Mouse (Mus musculus) natural killer cell, adult 2 months (primary cell): ENCODE data around the gene Ccdc33.

Experiments used
- DNase-seq, 2 experiments: peaks; one replicate each; pipeline ENCODE4 v3.0.0; 2022; ENCODE audit warnings: low spot score in 2 of 2

Ccdc33 gene

GRCm38 (mm10) chr9:58048621-58049020 lies 70.0 kb downstream of the Ccdc33 start:
- DNase-seq, result no peak

- no peak for DNase-seq
Measured at GRCm38 (mm10) chr9:58047061-58047460, 71.6 kb downstream of the Ccdc33 start.

- DNase-seq, result no peak
Measured at GRCm38 (mm10) chr9:58045646-58046045, 73.0 kb downstream of the Ccdc33 start.

- no peak for DNase-seq
Measured at GRCm38 (mm10) chr9:58044828-58045227, 73.8 kb downstream of the Ccdc33 start.

DNA sequence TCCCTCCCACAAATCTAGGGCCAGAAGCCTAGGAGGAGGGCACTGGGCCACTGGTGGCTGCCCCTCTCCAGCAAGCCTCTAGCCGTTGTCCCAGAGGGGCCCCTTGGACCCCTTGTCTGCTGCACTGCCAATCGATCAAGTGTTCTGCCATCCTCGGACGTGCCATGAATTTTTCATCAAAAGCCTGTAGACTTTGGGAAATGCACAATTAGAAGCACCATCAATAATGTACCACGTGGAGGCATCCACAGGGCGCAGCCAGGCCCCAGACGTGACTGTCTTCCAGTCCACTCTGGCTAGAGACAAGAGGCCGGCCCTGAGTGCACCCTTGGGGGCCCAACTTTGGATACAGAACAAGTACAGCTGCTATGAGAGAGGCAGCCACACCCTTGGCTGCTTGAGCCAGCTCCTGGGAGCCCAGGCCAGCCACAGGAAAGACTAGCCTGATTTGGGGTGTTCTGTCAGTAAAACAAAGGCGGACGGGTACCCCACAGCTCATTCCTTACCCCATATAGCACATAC lies 75.1 kb downstream of the Ccdc33 start:
- DNase-seq, result no peak

DNA sequence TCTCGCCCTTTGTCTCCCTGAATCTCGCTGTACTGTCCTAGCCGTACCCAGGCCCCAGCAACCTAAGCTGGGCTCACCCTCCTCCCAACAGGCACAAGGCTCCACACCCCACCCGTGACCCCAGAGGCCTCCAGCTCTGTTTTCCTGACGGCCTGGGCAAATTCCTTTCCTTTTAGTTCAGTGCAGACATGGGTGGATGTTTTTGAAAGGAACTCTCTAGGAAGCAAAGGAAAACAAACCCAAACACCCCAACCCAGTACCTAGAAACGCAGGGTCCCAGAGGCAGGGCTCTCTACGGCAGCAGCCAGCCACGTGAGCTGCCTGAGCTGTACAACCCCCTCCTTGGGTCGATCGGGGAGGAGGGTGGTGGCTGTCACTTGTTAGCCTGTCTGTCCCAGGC lies 76.2 kb downstream of the Ccdc33 start:
- no peak for DNase-seq

- DNase-seq, result no peak
Measured at GRCm38 (mm10) chr9:58040977-58041376, 77.6 kb downstream of the Ccdc33 start.

GRCm38 (mm10) chr9:58038500-58039168 lies 80.0 kb downstream of the Ccdc33 start:
- DNase-seq, result peak; percentile 15 to 53

GRCm38 (mm10) chr9:58036961-58037360 lies 81.7 kb downstream of the Ccdc33 start:
- DNase-seq, result no peak

DNA sequence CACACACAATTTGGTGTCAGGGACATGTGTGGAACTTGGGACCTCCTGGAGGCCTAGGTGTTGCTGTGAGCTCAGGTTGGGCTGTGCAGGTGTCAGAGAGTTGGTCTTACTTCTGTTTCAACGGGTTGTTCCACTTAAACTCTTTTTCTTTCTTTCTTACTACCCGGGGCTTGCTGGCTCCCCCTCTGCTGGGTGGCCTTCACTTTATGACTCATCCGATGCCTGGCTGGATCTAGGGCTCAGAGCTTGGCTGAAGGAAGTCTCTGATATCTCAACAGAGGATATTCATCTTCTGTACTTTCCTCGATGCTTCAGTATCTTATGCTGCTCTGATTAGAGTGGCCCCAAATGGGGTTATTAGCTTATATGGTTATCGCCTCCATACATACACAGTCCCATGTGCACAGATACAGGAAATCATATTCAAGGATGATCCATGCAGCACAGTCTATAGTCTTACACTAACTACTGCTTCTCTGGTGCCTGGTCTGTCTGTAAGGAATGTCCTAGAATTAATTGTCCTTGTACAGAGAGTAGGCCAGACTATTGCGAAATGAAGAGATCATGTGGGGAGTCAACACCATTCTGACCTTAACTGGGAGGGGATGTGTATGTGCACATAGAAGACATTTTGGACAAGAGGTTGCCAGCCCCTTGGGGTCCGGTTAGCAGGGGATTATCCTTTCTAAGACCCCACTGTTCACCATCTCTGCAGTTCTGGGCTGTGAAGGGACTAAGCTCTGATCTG lies 82.5 kb downstream of the Ccdc33 start:
- no peak for DNase-seq

GRCm38 (mm10) chr9:58035519-58035918 lies 83.1 kb downstream of the Ccdc33 start:
- DNase-seq, result no peak

DNA sequence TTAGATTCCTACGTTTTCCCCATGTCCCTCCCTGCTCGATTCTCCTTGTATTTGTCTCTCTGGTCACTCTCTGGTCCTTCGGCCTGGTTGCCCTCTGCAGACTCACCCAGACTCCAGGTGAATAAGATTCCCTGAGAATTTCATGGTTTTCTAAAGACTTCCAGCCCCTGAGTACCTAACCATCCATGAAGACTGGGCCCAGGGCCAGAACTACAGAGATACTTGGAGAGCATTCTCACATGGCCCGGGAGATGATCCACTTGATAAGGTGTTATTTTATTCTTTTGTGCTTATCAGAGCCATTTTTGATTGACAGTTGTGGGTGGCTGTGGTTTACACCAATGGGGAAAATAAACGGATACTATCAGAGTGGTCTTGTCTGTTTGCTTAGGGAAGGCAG lies 86.7 kb downstream of the Ccdc33 start:
- no peak for DNase-seq

DNA sequence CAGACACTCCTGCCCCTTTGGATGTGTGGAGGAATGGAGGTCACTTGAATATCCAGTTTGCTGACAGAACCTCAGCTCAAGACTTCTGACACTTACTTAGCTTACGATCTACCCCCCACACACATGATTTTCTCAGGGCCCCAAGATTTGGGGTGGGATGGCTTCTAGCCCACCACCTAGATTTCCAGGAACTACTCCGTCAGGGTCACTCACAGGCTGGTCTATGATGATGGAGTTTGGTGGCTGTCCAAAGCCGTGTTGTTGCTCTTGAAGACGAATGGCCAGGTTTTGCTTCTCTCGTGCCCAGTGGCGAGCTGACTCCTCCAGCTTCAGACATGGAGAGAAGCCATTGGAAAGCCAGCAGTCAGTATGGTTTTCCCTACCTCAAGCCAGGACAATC lies 89.0 kb downstream of the Ccdc33 start:
- DNase-seq, result no peak

GRCm38 (mm10) chr9:58028841-58029240 lies 89.8 kb downstream of the Ccdc33 start:
- no peak for DNase-seq

DNA sequence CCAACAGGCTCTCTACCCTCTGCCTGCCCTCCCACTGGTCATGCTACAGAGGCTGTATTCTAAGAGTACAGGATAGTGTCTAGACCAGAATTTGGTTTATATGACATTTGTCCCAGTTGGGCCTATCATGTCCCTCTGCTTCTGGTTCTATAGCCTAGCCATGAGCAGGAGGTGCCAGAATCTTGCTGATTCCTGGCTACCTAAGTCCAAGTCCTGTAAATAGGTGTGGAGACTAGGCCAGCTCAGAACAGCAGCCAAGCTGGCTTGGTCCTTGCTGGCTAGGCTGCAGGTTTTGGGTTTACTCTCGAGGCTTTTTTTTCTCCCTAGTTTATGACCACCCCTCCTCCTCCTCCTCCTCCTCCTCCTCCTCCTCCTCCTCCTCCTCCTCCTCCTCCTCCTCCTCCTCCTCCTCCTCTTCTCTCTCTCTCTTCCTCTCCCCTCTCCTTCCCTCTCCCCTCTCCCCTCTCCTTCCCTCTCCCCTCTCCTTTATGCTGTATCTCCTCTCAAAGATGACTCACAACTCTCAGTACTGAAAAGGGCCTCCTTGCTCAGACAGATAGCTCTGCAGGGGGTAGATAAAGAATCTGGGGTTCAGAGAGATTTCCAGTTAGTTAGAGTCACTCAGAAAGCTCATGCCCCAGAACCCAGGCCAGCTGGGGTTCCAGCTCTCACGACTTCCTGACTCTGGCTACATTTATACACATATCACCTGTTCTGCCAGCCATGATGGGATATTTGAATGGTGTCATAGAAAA lies 91.0 kb downstream of the Ccdc33 start:
- DNase-seq, result no peak

- no peak for DNase-seq
Measured at GRCm38 (mm10) chr9:58025995-58026394, 92.6 kb downstream of the Ccdc33 start.

DNA sequence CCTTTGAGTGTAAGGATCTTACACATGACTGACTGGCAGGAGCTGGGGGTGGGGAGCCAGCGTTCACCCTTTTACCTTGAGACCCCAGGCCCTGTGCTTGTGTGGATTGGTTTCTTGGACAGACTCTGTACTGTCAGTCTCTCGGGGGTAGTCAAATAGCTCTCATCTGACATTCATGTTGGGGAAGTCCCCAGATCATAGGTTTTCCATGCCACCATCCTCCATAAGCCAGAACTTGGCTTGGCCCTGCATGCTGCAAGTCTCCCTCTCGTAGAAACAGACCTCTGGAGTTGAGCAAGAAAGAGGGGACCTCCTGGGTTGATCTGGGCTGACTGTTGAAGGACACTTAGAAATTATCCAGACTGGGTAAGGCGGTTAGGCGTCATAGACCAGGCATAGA lies 100.2 kb downstream of the Ccdc33 start:
- DNase-seq, result no peak

DNA sequence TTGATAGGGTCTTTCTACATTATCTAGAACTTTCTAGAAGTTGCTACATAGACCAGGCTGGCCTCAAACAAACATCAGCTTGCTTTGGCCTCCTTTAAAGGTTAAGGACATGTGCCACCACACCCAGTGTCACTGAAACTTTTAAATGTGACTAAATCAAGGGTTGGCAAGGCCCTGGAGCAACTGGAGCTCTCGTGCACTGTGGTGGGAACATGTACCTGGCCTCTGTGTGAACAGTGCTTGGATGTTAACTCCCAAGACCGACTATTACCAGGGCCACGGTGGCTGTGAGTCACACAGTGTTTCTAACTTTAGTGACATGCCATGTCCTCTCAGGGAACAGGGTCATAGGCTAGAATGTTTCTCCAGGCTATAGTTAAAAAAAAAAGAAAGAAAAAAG lies 101.7 kb downstream of the Ccdc33 start:
- no peak for DNase-seq

DNA sequence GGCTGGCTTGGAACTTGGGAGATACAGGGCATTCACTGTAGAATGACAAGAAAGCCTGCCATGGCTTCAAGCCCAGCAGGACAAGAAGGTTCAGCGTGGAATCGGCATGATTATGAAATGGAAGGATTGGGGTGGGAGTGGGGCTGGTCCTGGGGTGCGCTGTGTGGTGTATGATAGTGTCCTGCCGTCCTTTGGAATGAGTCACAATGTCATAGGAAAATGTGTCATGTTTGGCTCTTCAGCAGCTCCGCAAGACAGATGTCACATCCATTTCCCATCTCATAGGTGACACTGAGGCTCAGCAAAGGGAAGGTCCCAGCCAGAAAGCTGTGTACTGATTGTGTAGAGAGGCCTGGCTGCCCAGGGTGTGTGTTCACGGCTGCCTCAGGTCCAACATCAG lies 102.8 kb downstream of the Ccdc33 start:
- no peak for DNase-seq

DNA sequence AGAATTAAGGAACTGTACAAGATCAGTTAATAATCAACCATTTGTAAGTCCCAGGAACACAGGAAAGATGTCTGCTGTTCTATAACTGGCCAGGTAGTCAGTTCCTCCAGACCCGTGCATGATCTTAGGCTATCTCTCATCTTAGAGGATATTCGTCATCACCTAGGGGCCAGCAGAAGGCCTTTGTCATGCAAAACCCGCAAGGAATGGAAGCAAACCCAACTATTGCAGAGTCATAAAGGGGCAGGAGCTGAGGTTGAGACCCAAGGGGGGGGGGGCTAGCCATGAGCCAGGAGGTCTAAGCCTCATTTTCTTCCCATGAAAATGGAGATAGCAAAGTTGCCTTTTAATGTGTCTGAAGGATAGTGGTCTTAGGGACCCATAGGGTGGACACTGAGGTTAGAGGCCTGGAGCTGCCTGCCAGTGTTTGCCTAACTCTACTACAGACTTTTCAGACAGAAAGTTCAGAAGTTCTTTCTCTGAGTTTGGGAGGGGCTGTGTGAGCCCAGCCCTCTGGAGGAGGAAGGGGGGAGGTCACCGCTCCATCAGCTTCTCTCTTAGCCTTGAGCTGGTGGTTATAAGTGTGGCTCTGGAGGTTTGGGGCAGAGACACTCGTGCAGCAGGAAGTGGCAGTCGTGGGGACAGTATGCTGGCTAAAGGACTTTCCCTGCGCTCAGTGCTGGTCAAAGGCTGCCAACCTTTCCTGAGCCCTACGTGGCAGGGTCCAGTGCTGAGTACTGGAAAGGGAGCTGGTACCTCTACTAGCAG lies 104.0 kb downstream of the Ccdc33 start:
- DNase-seq, result peak in 1 of 2 experiments; percentile 31

GRCm38 (mm10) chr9:58012935-58013334 lies 105.7 kb downstream of the Ccdc33 start:
- no peak for DNase-seq

DNA sequence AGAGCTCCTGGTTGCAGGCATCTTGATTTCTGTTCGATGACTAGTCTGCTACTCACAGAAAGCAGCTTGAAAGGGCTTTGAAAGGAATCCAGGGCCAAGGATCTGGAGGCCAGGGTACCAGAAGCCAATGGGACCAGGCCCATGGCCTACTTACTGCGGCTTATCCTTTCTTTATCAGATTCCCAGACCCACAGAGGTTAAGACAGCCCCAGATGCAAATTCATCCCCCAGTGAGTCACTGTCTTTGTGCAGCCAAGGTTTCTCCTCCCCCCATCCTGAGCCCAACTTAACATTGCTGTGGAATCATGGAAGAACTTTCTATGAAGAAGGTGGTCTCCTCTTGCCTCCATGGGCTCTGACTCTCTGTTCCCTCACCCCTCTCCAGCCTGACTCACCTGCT lies 106.1 kb downstream of the Ccdc33 start:
- DNase-seq, result no peak
